Mouse (Mus musculus): ENCODE results near the gene Dcaf8.
"Not testable (repeated sequence)": the region's sequence is repeated elsewhere in the genome, so short reads cannot be mapped to it uniquely, and the experiment has no call there.

Dcaf8 gene

GRCm38 (mm10) chr1:172221297-172222063 lies 73.6 kb downstream of the Dcaf8 start:
- no peak for DNase-seq

- DNase-seq = no peak
These were observed 80.3 kb downstream of the Dcaf8 start for GRCm38 (mm10) chr1:172228209-172228608.

GRCm38 (mm10) chr1:172229215-172229614 lies 81.3 kb downstream of the Dcaf8 start:
- DNase-seq = no peak

GRCm38 (mm10) chr1:172240945-172241708 lies 93.2 kb downstream of the Dcaf8 start:
- no peak for DNase-seq

GRCm38 (mm10) chr1:172242401-172242800 lies 94.5 kb downstream of the Dcaf8 start:
- DNase-seq = peak; percentile 24 to 40

GRCm38 (mm10) chr1:172243547-172244205 lies 95.8 kb downstream of the Dcaf8 start:
- peak; percentile 29 to 38 for DNase-seq

- not testable (repeated sequence) for DNase-seq
These were observed 96.8 kb downstream of the Dcaf8 start for GRCm38 (mm10) chr1:172244645-172245044.
